In genomic region chr10:67996171-67996570, GRCm38 (mm10) we compare ENCODE assay signal across 9 mouse cellular contexts. TPM values are rescaled to one million over a fixed set of nuclear protein-coding genes. Genes with fewer than 3 reads are reported as not detected.
DNase-seq lines count a peak whose midpoint lies in the region; ATAC-seq and TF ChIP-seq lines count a peak whose summit lies in the region.
"Had no signal": no experiment of that assay in that cellular context is flagged by ENCODE, and none has a peak within 500 bp of the region (broad histone marks: within the 10 kb centered on the region; RNA-seq: fewer than 3 reads in every experiment).

No protein-coding gene starts in this region.

- no peak overlapping the region for H3K4me2 ChIP-seq in forebrain, embryonic 13.5 days
- H3K4me2 ChIP-seq in forebrain, embryonic 11.5 days (ENCODE audit: low read depth, low read length, severe bottlenecking), result no peak overlapping the region
- H3K4me2 ChIP-seq in limb, embryonic 14.5 days (replicated peaks; ENCODE audit: low read depth, low read length, severe bottlenecking), result no peak overlapping the region
- no peak overlapping the region for H3K4me2 ChIP-seq in forebrain, embryonic 15.5 days (replicated peaks)
- H3K4me2 ChIP-seq: liver, embryonic 15.5 days had no signal

- WGBS in forebrain, embryonic 13.5 days, result 0% methylated on average over 1 of the region's 1 CpGs
- WGBS in forebrain, embryonic 11.5 days, result 0% methylated on average over 1 of the region's 1 CpGs
- WGBS in limb, embryonic 14.5 days, result 3% methylated on average over 1 of the region's 1 CpGs
- 0% methylated on average over 1 of the region's 1 CpGs for WGBS in limb, embryonic 10.5 days
- 0% methylated on average over 1 of the region's 1 CpGs for WGBS in forebrain, embryonic 15.5 days

- no peak for DNase-seq in forebrain, embryonic 11.5 days (ENCODE audit: low spot score)
- peak; percentile 83 for DNase-seq in limb, embryonic 14.5 days (ENCODE audit: low spot score)
- DNase-seq in limb, embryonic 10.5 days (ENCODE audit: low spot score), result no peak
- DNase-seq in adipocyte (ENCODE audit: low spot score), result peak; percentile 61
- peak; percentile 12 to 28 for DNase-seq in natural killer cell, adult 2 months (ENCODE audit: low spot score in 2 of 2)
- no peak for DNase-seq in urinary bladder, postnatal 4 days (ENCODE audit: low spot score in 2 of 2)

- no peak for TF ChIP-seq POLR2A in limb, embryonic 14.5 days (IDR thresholded peaks at IDR 0.05; ENCODE audit: borderline replicate concordance, extremely low read depth, insufficient read depth, insufficient read length)

- no peak overlapping the region for H3K9ac ChIP-seq in forebrain, embryonic 13.5 days
- no peak overlapping the region for H3K9ac ChIP-seq in forebrain, embryonic 11.5 days (ENCODE audit: low read length)
- no peak overlapping the region for H3K9ac ChIP-seq in limb, embryonic 14.5 days (ENCODE audit: low read depth, low read length, severe bottlenecking)
- H3K9ac ChIP-seq in forebrain, embryonic 15.5 days (replicated peaks), result no peak overlapping the region
- H3K9ac ChIP-seq: liver, embryonic 15.5 days had no signal

- no peaks in the 10 kb centered on the region for H3K27me3 ChIP-seq in forebrain, embryonic 13.5 days
- H3K27me3 ChIP-seq in forebrain, embryonic 11.5 days (ENCODE audit: control insufficient read depth, insufficient read depth, low read length), result no peaks in the 10 kb centered on the region
- no peaks in the 10 kb centered on the region for H3K27me3 ChIP-seq in limb, embryonic 14.5 days (ENCODE audit: control insufficient read depth, insufficient read depth, low read length)
- H3K27me3 ChIP-seq in limb, embryonic 10.5 days (ENCODE audit: low read depth, poor library complexity, severe bottlenecking), result no peaks in the 10 kb centered on the region
- H3K27me3 ChIP-seq in forebrain, embryonic 15.5 days, result no peaks in the 10 kb centered on the region
- H3K27me3 ChIP-seq: liver, embryonic 15.5 days had no signal

- H3K4me1 ChIP-seq in forebrain, embryonic 13.5 days, result no peaks in the 10 kb centered on the region
- 0 out of 2 replicates have a peak, but pooled peaks cover 2% of the 10 kb centered on the region for H3K4me1 ChIP-seq in forebrain, embryonic 11.5 days (replicated peaks; ENCODE audit: control insufficient read depth, insufficient read depth, low read length)
- H3K4me1 ChIP-seq in limb, embryonic 14.5 days (ENCODE audit: control insufficient read depth, insufficient read depth, low read length), result no peaks in the 10 kb centered on the region
- 0 out of 2 replicates have a peak, but pooled peaks cover 5% of the 10 kb centered on the region for H3K4me1 ChIP-seq in limb, embryonic 10.5 days
- 0 out of 2 replicates have a peak, but pooled peaks cover 4% of the 10 kb centered on the region for H3K4me1 ChIP-seq in forebrain, embryonic 15.5 days

- H3K36me3 ChIP-seq in forebrain, embryonic 13.5 days (ENCODE audit: poor library complexity, severe bottlenecking), result peaks cover 14% of the 10 kb centered on the region
- H3K36me3 ChIP-seq in forebrain, embryonic 11.5 days (ENCODE audit: control insufficient read depth, insufficient read depth, low read length), result peaks cover under 1% of the 10 kb centered on the region; the same call in 1 of the 2 replicates
- H3K36me3 ChIP-seq in limb, embryonic 14.5 days (ENCODE audit: control insufficient read depth, insufficient read depth, low read length), result no peaks in the 10 kb centered on the region
- peaks cover 15% of the 10 kb centered on the region for H3K36me3 ChIP-seq in limb, embryonic 10.5 days
- H3K36me3 ChIP-seq in forebrain, embryonic 15.5 days, result no peaks in the 10 kb centered on the region
- H3K36me3 ChIP-seq: liver, embryonic 15.5 days had no signal

- H3K9me3 ChIP-seq in forebrain, embryonic 13.5 days (replicated peaks), result peaks cover 6% of the 10 kb centered on the region; the same call in 1 of the 2 replicates
- no peaks in the 10 kb centered on the region; the same call in 1 of the 2 replicates for H3K9me3 ChIP-seq in forebrain, embryonic 11.5 days (ENCODE audit: control insufficient read depth, low read length)
- H3K9me3 ChIP-seq in limb, embryonic 14.5 days (ENCODE audit: control insufficient read depth, low read length), result no peaks in the 10 kb centered on the region
- H3K9me3 ChIP-seq in limb, embryonic 10.5 days (replicated peaks), result no peaks in the 10 kb centered on the region
- H3K9me3 ChIP-seq in forebrain, embryonic 15.5 days, result no peaks in the 10 kb centered on the region
- H3K9me3 ChIP-seq: liver, embryonic 15.5 days had no signal

- H3K27ac ChIP-seq in forebrain, embryonic 13.5 days, result no peak overlapping the region
- H3K27ac ChIP-seq in forebrain, embryonic 11.5 days (ENCODE audit: low read depth, low read length), result no peak overlapping the region
- H3K27ac ChIP-seq in limb, embryonic 14.5 days (replicated peaks; ENCODE audit: low read depth, low read length), result no peak overlapping the region
- H3K27ac ChIP-seq in limb, embryonic 10.5 days, result no peak overlapping the region
- no peak overlapping the region for H3K27ac ChIP-seq in forebrain, embryonic 15.5 days (replicated peaks)
- H3K27ac ChIP-seq: liver, embryonic 15.5 days had no signal

- 0 out of 2 replicates have a peak, but pooled peaks have one; percentile 33 for ATAC-seq in forebrain, embryonic 13.5 days
- no peak for ATAC-seq in forebrain, embryonic 11.5 days (replicated peaks; ENCODE audit: low FRiP score)
- no peak for ATAC-seq in limb, embryonic 14.5 days (ENCODE audit: low FRiP score, low read depth)
- no peak for ATAC-seq in forebrain, embryonic 15.5 days (replicated peaks)

- no peak overlapping the region for H3K4me3 ChIP-seq in forebrain, embryonic 13.5 days
- no peak overlapping the region for H3K4me3 ChIP-seq in forebrain, embryonic 11.5 days (ENCODE audit: low read depth, low read length)
- no peak overlapping the region for H3K4me3 ChIP-seq in limb, embryonic 14.5 days (replicated peaks; ENCODE audit: low read length)
- H3K4me3 ChIP-seq in limb, embryonic 10.5 days, result no peak overlapping the region
- H3K4me3 ChIP-seq in forebrain, embryonic 15.5 days, result no peak overlapping the region
- H3K4me3 ChIP-seq: liver, embryonic 15.5 days had no signal

RNA-seq across cellular contexts. Expression of gene Rtkn2, which starts 16.8 kb away (rescaled TPM):
- 23.7 and 24.0 TPM in 2 replicates for polyA plus RNA-seq in forebrain, embryonic 13.5 days (2015; fragmentation: Nextera tagmentation; extraction: Ambion mirVana)
- 28.5 and 30.4 TPM in 2 replicates for polyA plus RNA-seq in forebrain, embryonic 11.5 days (2014; fragmentation: Nextera tagmentation; extraction: Ambion mirVana)
- polyA plus RNA-seq in limb, embryonic 14.5 days (2012; rRNA removed), result 2.7 and 2.9 TPM in 2 replicates
- 5.7 and 7.8 TPM in 2 replicates for polyA plus RNA-seq in limb, embryonic 14.5 days (2014; fragmentation: Nextera tagmentation; extraction: Ambion mirVana)
- polyA plus RNA-seq in limb, embryonic 10.5 days (2016; fragmentation: Nextera tagmentation; extraction: Ambion mirVana), result 9.3 and 11.8 TPM in 2 replicates
- 10.7 and 13.0 TPM in 2 replicates for polyA plus RNA-seq in forebrain, embryonic 15.5 days (2015; fragmentation: Nextera tagmentation; extraction: Ambion mirVana)

Comparison
In these comparisons a context has a peak if more than half of its experiments do, and no peak if none do; other contexts are left out.
1. DNase-seq: peak in limb, embryonic 14.5 days (single experiment), adipocyte (single experiment) and natural killer cell, adult 2 months (2 of 2); none in forebrain, embryonic 11.5 days (single experiment), limb, embryonic 10.5 days (single experiment) and urinary bladder, postnatal 4 days (0 of 2).